ENCODE assay signal across 28 mouse cellular contexts in the genomic region with DNA sequence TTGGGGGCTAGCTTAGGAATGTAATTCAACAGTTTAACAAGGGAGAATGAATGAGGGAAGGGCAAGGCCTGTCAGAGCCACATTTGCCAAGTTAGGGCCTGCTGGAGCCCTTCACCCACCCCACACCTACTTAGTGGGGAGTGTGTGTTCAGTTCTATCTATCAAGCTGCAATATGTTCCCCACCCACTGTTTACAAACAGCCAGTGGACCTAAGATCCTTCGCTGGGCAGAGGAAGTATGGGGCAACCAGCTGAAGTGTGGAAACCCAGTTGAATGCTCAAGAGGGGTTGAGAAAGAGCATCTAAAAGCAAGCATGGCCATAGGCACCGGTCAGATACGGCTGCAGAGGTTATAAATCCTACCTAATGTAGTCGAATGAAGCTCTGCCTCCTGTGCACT. TPM values are rescaled to one million over a fixed set of nuclear protein-coding genes. Genes with fewer than 3 reads are reported as not detected.
DNase-seq lines count a peak whose midpoint lies in the region; ATAC-seq lines count a peak whose summit lies in the region.
"Had no signal": no experiment of that assay in that cellular context is flagged by ENCODE, and none has a peak within 500 bp of the region (broad histone marks: within the 10 kb centered on the region; RNA-seq: fewer than 3 reads in every experiment).

No protein-coding gene starts in this region.

- peak; percentile 76 for DNase-seq in heart, adult 11 months
- DNase-seq in heart, postnatal 25 days (ENCODE audit: low spot score) = no peak
- DNase-seq in lung, postnatal 10 days = peak; percentile 42
- no peak for DNase-seq in lung, adult 18-20 months
- peak; percentile 67 for DNase-seq in 416B (ENCODE audit: low read depth)
- DNase-seq: adrenal gland, adult 2 months; adrenal gland, postnatal 36 days; cerebellum, adult 18-20 months; cerebellum, adult 9-11 months; cerebellum, postnatal 36 days; gastrocnemius, postnatal 14 days; heart, postnatal 4 days had no signal

- peak; percentile 95 for ATAC-seq in megakaryocyte, adult 5-6 weeks (ENCODE audit: poor library complexity, severe bottlenecking)
- ATAC-seq in activated CD4-positive, CD25-positive, alpha-beta regulatory T cell, adult 4 months = no peak
- ATAC-seq in CD4-positive, CD25-positive, alpha-beta regulatory T cell, adult 4 months = no peak
- ATAC-seq: forebrain, embryonic 16.5 days; hindbrain, embryonic 16.5 days; Patski had no signal

- intact Hi-C loops in heart, postnatal 25 days (cut with DNase I) = loop anchor here (5.0 to 10.0 kb wide), 3 partner anchors 55 to 608 kb away; no protein-coding TSS in a partner anchor

RNA-seq across cellular contexts. Expression of gene Ncf2, which starts 13.0 kb away (rescaled TPM):
- 1 to 10 TPM; 2.9 to 3.7 TPM for total RNA-seq in heart, postnatal 25 days (2021)
- 252 and 267 TPM in 2 replicates for total RNA-seq in megakaryocyte, adult 5-6 weeks (2015)
- 373 and 410 TPM in 2 replicates for total RNA-seq in megakaryocyte, adult 5-6 weeks (2017)
- 1 to 10 TPM; 2.2 to 2.9 TPM for polyA plus RNA-seq in activated CD4-positive, CD25-positive, alpha-beta regulatory T cell, adult 4 months (2017; shearing (Covaris generic))
- polyA plus RNA-seq in CD4-positive, CD25-positive, alpha-beta regulatory T cell, adult 4 months (2017; shearing (Covaris generic)) = 1 to 10 TPM; 2.9 to 6.9 TPM

RNA-seq across cellular contexts. Expression of gene Arpc5, which starts 20.6 kb away (rescaled TPM):
- total RNA-seq in heart, postnatal 25 days (2021) = 10 to 100 TPM; 34.7 to 40.4 TPM
- 786 and 868 TPM in 2 replicates for total RNA-seq in megakaryocyte, adult 5-6 weeks (2015)
- total RNA-seq in megakaryocyte, adult 5-6 weeks (2017) = 396 and 424 TPM in 2 replicates
- 100 to 1,000 TPM; 631 to 671 TPM for polyA plus RNA-seq in activated CD4-positive, CD25-positive, alpha-beta regulatory T cell, adult 4 months (2017; shearing (Covaris generic))
- polyA plus RNA-seq in CD4-positive, CD25-positive, alpha-beta regulatory T cell, adult 4 months (2017; shearing (Covaris generic)) = 100 to 1,000 TPM; 479 to 556 TPM

RNA-seq across cellular contexts. Expression of gene Rgl1, which starts 20.8 kb away (rescaled TPM):
- 10 to 100 TPM; 37.0 to 38.2 TPM for total RNA-seq in heart, postnatal 25 days (2021)
- 1.7 and 3.0 TPM in 2 replicates for total RNA-seq in megakaryocyte, adult 5-6 weeks (2015)
- 2.9 TPM in 2 replicates for total RNA-seq in megakaryocyte, adult 5-6 weeks (2017)
- polyA plus RNA-seq in activated CD4-positive, CD25-positive, alpha-beta regulatory T cell, adult 4 months (2017; shearing (Covaris generic)) = under 1 TPM; 0.07 to 0.37 TPM
- polyA plus RNA-seq in CD4-positive, CD25-positive, alpha-beta regulatory T cell, adult 4 months (2017; shearing (Covaris generic)) = under 1 TPM; 0.09 to 0.19 TPM

RNA-seq across cellular contexts. Expression of gene Apobec4, which starts 36.6 kb away (rescaled TPM):
- total RNA-seq in heart, postnatal 25 days (2021) = not detected
- total RNA-seq in megakaryocyte, adult 5-6 weeks (2015) = not detected in 2 replicates
- total RNA-seq in megakaryocyte, adult 5-6 weeks (2017) = not detected in 2 replicates
- polyA plus RNA-seq in activated CD4-positive, CD25-positive, alpha-beta regulatory T cell, adult 4 months (2017; shearing (Covaris generic)) = not detected
- not detected for polyA plus RNA-seq in CD4-positive, CD25-positive, alpha-beta regulatory T cell, adult 4 months (2017; shearing (Covaris generic))
- total RNA-seq: adrenal gland, adult 2 months; adrenal gland, postnatal 36 days; CH12.LX; gastrocnemius, adult 18-20 months; gastrocnemius, postnatal 14 days; heart, postnatal 4 days had no signal
- polyA plus RNA-seq: adrenal gland, adult 2 months; C2C12; embryonic facial prominence, embryonic 13.5 days; forebrain, embryonic 12.5 days; frontal cortex, adult 2 months; gonadal fat pad, adult 2 months; heart, embryonic 13.5 days; heart, postnatal 0 days; hindbrain, embryonic 12.5 days; Patski had no signal

Comparison
In these comparisons a context has a peak if more than half of its experiments do, and no peak if none do; other contexts are left out.
1. DNase-seq: peak in heart, adult 11 months (single experiment), lung, postnatal 10 days (single experiment) and 416B (single experiment); none in heart, postnatal 25 days (single experiment) and lung, adult 18-20 months (0 of 2).
2. RNA of gene Ncf2, which starts 13.0 kb away (total RNA-seq): 252 to 410 TPM in megakaryocyte, adult 5-6 weeks; 2.9 to 3.7 TPM in heart, postnatal 25 days; every median in the first group is over 10 times any median in the second.
3. RNA of gene Arpc5, which starts 20.6 kb away (total RNA-seq): 396 to 868 TPM in megakaryocyte, adult 5-6 weeks; 34.7 to 40.4 TPM in heart, postnatal 25 days; every median in the first group is over 4 times any median in the second.
4. RNA of gene Rgl1, which starts 20.8 kb away (total RNA-seq): 37.0 to 38.2 TPM in heart, postnatal 25 days; 1.7 to 3.0 TPM in megakaryocyte, adult 5-6 weeks; every median in the first group is over 4 times any median in the second.